Mouse (Mus musculus) large intestine, adult 2 months (tissue): ENCODE measurements at regions not wholly inside any gene's neighbourhood (a gene's known extent, or its start where the extent isn't known, plus 50 kb on each side); places are given as distances from the start of the nearest gene placed in this dataset.

Experiments
- DNase-seq: peaks from one replicate; pipeline ENCODE4 v3.0.0-alpha.2; 2012; ENCODE audit warnings: low read depth, low spot score
- WGBS: fragments of 180-500 bp; shearing (Covaris S2); methylation state at CpG from one replicate; pipeline ENCODE4 v1.1.7; 2018; 5-methylcytosine and 5-hydroxymethylcytosine counted together

DNA sequence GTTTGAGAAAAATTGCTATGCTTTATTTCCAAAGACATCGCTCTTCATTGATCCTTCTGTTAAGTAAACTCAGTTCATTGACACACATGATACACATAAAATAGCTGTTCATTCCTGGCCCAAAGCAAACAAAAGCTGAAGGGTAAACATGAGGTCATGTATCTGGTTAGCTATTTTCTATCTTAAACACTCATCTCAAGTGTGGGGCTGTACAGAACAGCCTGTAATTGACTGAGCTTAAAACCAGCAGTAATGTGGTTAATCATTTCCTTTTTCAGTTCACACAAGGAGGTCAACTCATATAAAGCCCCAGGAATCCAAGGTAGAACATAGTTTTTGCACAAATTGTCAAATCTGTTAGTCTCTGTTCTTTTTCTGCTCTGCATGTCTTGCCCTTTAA lies 94.5 kb downstream of the Cldn17 start:
- peak; percentile 13 for DNase-seq
- WGBS, result 36% methylated on average over 1 of the region's 1 CpGs

DNA sequence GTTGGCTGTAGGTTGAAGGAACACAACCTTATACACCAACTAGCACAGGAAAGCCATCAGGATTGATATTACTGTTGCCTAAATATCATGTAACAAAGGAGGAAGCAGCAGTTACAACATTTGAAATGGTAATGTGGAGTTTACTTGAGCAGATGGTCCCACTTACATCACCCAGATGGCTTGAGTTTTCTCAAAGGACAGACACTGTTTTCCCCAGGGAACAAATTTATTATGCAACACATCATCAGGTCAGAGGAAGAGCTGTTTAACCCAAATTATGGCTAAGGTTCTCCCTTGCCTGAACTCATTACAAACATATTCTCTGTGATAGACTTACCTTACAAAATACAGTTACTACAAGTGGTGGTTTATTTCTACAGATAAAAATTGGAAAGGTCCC lies 98.6 kb downstream of the Cldn17 start:
- DNase-seq, result no peak

DNA sequence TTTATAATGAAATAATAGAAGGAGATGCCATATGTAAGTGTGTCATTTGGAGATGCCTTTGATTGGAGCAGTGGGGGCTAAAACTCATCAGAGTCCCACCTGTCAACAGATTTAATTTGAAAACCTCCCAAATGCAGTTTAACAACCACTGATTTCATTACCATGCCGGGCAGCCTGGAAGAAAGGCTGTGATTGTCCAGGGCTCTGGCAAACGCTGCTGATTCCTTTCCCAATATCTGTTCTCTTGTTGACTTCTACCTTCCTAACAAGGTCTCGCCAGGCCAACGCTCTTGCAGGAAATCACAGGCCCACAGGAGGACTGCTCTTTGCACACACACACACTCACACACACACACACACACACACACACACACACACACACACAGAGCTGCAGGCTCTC lies 102.4 kb downstream of the Cldn17 start:
- 74% methylated on average over 4 of the region's 4 CpGs for WGBS
- DNase-seq, result no peak

DNA sequence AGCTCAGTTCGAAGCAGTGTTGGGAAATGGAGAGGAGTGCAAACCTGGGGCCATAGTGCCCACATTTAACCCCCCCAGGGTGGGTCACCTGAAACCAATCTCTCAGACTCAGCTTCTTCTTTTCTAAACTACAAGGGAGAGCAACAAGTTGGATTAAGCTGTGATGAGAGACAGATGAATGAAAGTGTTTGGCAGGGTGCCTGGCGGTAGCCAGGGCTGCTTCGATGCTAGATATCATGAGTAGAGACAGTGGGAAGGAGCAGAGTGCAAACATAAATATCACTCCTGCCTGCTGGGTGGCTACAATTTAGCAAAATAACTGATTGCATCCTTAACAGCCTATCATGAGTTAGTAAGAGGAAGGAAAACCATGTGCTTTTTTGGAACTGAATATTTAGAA lies 106.9 kb downstream of the Cldn17 start:
- 58% methylated on average over 3 of the region's 3 CpGs for WGBS
- DNase-seq, result no peak

DNA sequence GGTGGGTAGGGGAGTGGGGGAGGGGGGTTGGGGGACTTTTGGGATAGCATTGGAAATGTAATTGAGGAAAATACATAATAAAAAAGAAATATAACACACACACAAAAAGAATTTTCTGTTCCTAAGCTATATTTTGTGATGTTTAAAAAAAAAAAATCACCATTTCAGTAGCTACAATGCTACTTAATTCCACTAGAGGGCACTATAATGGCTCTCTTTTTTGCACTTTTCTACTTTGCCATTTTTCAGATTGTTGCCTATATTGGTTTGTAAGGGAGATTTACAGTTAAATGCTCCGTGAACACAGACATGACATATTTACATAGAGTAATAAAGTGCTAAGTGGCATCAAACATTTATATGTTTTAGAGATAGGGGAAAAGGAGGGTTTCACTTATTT lies 102.7 kb upstream of the Grik1 start:
- no peak for DNase-seq
- WGBS, result 18% methylated on average over 1 of the region's 1 CpGs

DNA sequence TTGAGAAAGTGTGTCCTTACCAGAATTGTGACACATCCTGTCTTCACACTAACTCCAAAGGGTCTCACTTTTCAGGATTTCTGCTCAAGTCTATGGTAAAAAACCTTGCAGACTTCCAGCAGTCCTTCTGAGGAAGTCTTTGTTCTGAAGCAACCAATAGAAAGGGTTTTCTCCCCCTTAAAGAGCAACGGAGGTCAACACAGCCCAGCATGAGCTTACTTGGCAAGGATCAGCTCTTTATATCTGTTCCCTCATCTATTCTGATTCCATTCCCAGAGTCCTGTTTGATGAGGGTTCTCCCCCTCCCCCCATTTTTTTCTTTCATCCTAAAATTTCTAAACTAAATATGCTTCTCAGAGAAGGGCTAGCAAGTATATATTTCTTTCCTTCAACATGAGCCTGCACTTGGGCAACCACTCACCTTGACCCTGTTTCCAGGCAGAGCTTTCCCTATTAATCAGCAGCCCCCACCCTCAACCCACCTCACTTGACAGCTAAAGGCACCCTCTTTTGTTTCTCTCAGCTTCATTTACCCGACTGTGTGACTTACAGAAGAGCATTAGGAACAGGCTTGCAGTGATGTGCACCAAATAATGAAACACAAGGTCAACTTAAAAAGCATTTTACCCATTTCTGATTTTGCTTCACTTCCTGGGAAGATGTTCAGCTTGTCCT lies 91.7 kb upstream of the Grik1 start:
- WGBS, result 35% methylated on average over 2 of the region's 2 CpGs
- no peak for DNase-seq

DNA sequence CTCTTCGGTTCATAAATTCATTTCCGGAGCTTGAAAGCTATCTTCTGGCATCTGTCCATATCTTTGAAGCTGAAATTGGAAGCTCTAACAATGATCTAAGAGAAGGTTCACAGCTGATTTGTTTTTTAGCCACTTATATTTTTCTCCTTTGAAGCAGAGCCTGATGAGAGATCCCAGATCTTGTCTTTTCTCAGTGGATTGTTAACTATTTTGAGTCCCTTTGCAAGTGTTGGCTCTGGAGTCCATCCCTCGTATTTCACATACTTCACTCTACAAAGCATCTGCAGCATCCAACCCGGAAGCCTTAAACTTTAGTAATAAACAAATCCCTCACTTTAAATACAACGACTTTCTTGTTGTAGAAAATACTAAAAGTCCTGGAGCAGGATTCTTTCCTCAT lies 85.6 kb upstream of the Grik1 start:
- WGBS, result 10% methylated on average over 5 of the region's 5 CpGs
- DNase-seq, result no peak

DNA sequence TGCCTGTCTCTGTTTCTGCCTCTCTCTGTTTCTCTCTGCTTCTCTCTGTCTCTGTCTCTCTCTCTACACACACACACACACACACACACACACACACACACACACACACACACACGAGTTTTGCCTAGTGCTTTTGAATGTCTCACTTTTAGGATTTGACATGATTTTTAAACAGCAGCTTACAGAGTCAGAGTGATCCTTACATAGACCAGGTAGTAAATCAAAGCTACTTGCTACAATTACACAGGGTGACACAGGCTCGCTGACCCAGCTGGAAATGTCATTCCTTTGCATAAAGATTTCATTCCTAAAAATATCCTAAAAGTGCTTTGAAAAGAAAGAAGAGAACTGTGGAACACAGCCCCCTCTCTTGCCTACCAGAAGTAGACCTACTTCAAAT lies 84.5 kb upstream of the Grik1 start:
- no peak for DNase-seq
- 61% methylated on average over 2 of the region's 2 CpGs for WGBS

DNA sequence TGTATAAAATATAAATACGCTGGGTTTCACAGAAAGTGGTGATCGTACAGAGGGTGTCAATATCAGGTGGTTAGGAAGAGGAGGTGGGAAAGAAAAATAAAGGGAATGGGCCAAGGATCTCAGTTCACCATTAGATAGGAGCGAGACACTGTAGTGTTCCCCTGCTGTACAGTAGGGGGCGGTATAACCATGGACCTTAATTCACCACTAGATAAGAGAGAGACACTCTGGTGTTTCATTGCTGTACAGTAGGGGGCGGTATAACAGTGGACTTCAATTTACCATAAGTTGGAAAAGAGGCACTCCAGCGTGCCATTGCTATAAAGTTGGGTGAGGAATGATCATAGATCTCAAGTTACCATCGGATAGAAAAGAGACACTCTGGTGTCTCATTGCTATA lies 82.0 kb upstream of the Grik1 start:
- 29% methylated on average over 7 of the region's 7 CpGs for WGBS
- peak; percentile 48 for DNase-seq

DNA sequence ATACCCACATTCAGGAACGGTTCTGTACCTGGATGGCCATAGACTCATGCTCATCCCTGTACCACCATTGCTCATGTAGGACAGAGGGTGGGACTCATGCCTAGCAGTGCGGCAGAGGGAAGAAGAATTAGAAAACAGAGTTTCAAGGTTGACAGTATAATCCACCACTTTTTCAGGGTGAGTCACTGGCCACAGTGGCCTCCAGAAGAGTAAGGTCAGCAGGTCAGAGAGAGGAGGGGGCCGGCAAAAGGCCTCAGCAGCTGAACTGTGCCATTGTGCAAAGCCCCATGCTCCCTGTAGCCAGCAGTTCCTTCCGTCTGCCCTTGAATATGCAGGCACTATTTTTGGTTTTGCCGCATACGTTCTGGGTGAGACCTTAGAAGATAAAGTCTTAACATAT lies 78.1 kb upstream of the Grik1 start:
- DNase-seq, result no peak
- 81% methylated on average over 6 of the region's 6 CpGs for WGBS

DNA sequence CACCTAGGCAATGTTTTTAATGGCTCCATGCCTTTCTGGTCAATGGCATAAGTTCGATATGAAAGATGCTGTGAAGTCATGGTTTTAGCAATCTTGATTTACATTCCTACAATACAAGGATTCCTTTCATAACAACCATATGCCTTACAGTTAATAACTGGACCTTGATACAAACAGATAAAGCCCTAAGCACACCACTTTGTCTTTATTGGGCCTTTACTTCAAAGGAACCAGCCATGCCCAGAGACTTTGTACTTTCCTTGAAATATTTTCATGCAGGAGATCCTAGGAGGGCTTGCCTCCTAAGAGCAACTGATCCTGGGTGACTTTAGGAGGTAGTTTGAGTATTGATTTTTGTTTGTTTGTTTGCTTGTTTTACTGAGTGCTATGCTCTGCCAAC lies 77.1 kb upstream of the Grik1 start:
- no peak for DNase-seq
- 34% methylated on average over 1 of the region's 1 CpGs for WGBS

DNA sequence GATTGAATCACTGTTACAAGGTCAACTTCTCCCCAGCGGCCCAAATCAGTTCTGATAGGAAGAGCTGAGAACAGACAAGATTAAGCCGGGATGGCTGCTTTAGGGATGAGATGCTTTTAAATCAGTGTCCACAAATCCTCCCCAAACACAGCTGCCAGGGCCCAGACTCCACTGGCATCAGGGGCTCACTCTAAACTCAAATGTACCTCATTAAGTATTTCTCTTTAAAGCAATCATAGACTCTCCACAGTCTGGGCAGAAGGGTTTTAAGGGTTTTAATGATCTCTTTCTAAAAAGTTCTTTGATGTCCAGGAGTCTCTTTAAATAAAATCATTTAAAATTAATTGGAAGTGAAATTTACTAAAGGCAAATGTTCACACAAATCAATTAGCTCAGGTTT lies 70.0 kb upstream of the Grik1 start:
- no peak for DNase-seq
- WGBS, result 43% methylated on average over 2 of the region's 2 CpGs
